Mouse (Mus musculus) lung, postnatal 4 days (tissue): ENCODE data around the gene Ly6g5b.

Experiments used
- DNase-seq, 2 experiments: peaks; one replicate each; pipeline ENCODE4 v3.0.0; 2021

The Ly6g5b gene

DNA sequence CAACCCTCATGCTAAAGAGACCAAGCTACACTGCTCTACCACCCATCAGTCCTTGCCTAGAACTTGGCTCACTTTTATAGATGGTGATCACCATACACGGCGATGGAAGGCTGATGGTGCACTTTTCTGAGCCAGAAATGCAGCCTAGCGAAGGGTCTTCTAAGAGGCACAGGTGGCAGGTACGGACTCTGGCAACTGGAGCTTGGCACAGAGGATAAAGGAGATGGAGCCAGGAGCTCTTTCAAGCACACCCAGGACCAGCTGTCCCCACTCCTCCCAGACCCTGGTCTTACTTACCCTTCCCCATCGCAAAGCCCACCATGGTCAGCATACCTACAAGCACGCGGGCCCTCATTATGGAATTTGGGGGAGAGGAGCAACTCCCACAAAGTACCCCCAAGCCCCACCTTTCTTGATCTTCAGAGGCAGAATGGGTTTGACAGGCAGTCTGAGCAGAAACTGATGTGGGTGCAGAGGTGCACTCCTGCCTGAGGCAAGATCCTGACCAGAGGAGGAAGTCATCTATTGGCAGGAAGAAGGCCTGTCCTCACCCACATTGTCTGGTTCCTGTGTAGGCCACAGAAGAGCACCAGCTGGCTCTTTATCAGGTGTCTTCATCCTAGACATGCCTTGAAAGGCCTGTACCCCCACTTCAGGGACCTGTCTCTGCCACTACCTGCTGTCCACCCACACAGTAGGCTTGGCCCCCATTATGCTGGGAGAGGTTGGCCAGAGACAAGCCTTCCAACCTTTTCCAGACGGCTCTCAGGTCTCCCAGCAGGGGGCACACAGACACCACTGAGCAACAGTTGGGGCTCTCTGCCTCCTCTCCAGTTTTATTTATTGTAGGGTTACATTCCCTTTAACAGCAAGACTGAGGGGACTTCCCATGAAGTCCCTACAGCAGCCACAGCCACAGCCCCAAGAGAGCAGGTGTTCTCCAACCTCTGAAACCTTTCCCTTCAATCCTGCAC, at the start of gene Ly6g5b:
Gene Ly6g5b, minus strand, starts transcription at position 383 of the 974 bp plus-strand sequence.
- DNase-seq = peak; percentile 50 to 51

DNA sequence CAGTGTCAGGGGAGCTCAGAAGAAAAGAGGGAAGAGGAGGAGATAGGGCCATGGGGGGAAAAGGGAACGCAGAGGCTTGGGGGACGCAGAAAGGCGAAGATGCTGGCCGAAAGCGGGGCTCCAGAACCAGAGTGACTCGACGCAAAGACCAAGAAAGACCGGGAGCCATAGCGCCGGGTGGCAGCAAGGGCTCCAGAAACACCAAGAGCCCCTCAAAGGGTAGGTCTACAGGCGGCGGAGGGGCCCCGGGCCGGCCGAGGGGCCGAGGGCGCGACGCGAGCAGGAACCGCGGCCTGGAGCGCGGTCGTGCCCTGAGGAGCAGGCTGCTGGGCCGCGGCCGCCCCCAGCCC, 49.0 kb upstream of the Ly6g5b start:
- peak in 1 of 2 experiments; percentile 47 for DNase-seq

DNA sequence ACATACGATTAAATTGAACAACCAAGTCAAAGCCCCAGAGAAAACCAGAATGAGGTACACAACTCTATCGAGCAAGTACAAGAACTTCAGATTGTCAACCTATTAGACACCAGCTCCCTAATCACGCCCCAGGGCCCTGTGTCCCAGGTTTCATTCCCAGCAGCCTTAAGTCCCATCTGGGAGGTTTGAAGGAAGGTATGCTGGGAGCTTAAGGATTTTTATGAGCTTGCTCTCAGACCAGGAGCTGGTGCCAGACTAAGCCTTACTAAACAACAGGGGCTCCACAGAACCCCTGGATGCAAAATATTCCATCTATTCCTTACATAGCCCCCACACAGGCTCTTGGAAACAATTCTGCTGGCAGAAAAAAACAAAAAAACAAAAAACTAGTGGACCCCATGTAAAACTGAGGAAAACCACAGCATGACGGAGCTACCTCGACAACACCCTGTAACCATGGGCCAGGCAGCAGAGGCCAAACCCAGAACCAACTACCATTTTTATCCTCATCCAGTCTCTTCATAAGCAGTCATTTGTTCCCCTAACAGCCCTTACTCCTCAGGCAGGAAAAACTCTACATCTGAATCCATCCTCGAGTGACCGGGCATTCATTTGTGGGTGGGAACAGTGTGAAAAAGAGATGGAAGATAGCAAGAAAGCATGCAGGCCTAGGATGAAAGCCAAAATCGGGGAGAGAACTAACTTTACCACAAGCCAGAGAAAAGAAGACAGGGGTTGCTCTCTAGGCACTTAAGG, 48.3 kb upstream of the Ly6g5b start:
- DNase-seq = no peak

DNA sequence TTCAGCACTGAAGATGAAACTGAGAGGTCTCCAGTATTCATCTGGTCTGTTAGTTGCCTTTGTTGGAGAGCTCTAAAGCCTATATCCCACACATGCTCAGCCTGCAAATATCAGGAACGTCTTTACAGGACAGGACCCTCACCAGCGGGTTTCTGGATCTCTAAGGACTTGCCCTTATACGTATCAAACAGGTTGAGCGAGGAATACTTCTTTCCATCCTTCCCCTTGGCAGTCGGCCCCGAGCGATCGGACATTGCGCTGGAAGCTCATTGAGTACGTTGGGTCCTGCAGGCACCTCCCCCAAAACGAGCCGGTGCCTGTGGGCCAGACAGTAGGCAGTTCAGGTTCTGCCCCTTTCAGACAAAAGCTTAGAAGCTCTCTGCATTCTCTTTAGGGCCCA, 47.5 kb upstream of the Ly6g5b start:
- peak; percentile 54 to 63 for DNase-seq

DNA sequence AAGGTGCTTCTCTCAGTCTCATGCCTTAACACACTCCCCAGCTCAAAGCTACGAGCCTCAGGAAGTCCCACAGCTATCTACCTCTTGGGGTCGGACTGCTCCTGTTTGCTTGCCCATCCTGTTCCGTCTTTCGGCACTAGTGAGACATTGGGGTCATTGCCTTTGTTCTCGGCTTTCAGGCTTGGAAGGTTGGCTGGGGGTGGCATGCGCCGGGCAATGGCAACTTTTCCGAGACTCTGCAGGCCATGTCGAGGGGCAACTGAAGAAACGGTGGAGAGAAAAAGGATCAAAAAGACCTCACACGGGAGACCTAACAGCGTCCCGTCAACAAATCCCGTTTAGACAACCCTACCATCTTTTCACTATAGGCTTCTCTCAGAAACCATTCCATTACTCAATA, 46.9 kb upstream of the Ly6g5b start:
- peak in 1 of 2 experiments; percentile 17 for DNase-seq

DNA sequence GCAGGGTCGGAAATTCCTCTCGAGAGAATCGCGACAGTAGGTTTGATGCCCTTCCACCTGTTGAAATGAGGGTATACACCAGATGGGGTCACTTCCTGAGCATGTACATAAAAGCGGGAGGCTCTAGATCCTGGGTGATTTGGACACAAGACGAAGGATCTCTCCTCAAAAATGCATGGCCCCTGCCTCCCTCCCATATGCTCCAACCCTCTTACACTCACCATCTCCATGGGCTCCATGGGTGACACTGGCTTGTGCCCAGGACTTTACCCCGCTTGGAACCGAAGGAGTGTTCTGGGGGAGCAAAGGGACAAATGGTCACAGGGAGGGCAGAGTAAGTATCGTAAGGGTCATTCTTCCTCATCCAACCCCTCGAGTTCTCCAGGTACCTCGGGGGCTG, 46.2 kb upstream of the Ly6g5b start:
- DNase-seq = peak in 1 of 2 experiments; percentile 24

DNA sequence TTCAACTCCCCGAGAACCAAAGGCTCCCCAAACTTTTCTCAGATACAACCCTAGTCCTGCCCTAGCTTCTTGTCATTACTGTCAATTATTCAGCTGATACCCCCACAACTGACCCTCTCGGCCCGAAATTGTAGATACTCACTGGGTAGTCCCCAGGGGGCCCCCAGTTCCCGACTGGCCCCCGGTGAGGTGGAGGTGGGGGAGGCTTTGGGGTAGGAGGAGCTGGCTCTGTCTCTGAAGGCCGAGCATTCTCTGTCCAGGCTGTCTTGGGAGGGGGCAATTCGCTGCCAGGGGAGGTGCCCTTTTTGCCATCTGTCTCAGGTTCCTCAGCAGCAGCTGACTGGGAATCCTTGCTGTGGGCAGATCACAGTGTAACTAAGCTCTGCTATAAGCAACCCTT, 44.4 kb upstream of the Ly6g5b start:
- DNase-seq = peak in 1 of 2 experiments; percentile 20

DNA sequence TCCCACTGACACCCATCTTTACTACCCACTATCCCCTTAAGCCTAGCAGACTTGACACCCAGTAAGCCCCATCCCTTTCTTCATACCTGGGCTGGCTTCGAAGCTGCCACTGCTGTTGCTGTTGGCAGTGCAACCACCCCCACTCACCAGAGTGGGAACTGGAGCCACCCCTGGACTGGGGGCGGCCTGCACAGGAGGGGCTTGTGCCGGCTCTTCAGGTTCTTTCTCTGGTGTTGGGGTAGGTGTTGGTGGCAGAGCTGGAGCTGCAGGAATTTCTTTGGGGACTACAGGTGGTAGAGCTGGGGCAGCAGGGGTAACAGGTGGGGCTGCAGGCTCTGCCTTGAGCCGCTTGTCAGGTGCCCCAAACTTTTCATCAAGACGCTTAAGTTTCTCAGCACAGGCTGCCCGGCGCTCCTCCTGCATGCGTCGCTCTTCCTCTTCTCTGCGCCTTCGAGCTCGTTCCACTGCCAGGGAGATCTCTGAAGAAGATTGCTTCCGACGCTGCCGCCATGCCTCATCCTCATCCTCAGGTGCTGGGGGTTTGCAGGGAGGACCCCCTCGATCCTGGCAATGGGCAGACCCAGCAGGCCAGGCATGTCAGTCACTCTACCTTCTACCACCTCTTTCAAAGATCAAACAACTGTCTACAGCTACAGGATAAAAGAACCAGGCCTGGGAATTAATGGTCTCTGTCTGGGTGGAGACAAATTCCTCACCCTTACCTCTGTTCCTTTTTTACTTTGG, 43.8 kb upstream of the Ly6g5b start:
- peak in 1 of 2 experiments; percentile 17 for DNase-seq

DNA sequence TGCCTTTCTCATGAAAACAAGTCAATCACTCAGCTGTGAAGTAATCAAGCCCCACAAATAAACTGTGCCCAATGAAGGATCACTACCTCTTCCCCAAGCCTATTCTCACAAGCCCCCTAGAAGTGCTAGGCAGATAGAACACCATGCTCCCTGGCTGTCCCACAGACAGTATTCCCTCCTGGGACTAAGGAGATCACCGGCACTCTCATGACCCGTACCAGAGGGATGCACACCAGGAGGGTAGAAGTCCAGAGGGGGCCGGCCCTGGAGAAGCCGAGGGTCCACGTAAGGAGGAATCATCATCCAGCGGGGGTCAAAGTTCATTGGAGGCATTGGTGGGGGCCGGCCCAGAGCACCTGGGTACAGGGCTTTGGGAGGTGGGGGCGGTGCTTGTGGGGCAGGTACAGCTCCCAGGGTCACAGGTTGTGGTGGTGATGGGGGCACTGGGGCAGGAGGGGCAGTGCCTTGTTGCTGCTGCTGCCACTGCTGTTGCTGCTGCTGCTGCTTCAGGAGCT, 42.5 kb upstream of the Ly6g5b start:
- DNase-seq = peak in 1 of 2 experiments; percentile 24

DNA sequence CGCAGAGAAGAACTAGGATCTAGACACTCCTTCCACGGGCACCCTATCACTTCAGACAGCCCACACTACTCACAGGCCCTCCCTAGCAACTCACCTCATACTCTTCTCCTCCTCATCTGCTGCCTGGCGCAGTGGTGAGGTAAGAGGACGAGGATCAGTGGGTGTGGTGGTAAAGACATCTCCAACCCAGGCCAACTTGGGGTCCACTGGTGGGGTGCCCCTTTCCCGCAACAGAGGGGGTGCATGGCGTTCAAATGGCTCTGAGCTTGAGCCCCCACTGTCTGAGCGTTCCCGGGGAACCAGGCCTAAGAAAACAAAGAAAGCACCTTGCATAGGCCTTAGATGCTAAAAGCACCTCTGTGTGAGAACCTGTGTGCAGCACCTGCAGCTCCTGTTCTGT, 42.0 kb upstream of the Ly6g5b start:
- DNase-seq = no peak

DNA sequence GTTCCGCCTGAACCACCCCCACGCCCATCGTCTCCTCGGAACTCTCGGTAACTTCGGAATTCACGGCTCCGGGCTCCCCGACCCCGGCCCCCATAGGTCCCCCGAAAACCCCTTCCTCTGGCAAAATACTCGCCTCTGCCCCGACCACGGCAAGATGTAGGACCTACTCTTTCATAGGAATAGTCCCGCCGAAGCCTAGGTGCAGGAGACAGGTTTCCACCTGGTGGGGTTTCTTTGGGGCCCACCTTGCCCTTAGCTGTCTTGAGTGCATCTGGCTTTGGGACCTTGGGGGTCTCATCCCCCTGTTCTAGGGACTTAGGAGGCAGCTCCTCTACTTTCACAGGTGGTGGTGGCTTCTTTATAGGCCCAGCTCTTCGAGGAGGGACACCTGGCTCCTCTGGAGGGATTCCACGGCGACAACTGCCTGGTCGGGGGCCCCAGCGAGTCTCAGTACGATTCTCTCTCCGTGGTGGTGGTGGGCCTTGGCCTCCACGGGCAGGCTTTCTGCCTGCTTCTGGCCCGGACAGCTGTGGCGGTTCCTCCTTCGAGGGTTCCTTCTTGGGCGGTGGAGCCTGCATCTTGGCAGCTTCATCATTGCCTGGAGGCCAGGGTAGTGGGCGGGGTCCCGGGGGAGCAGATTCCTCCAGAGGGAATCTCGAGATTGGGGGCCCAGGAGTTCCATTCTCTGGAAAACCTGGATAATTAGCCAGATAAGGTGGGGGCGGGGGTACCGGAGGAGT, 41.4 kb upstream of the Ly6g5b start:
- peak in 1 of 2 experiments; percentile 28 for DNase-seq

DNA sequence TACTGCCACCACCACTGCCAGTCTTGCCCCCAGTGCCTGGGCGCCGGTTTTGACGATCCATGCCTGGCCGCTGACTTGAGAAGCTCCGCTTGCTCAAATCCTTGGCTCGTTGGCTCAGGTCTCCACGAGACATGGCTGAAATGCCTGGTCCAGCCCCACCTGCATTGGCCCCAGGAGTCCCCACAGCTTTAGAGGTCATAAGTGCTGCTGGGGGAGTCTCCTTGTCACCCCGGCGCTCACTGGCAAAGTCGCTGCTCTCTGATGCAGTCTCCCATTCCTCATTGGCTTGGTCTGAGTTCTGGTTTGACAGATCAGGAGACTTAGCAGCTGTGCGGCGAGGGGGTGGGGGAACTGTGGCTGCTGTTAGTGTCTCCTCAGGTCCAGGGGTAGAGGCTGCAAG, 40.2 kb upstream of the Ly6g5b start:
- DNase-seq = peak in 1 of 2 experiments; percentile 28

DNA sequence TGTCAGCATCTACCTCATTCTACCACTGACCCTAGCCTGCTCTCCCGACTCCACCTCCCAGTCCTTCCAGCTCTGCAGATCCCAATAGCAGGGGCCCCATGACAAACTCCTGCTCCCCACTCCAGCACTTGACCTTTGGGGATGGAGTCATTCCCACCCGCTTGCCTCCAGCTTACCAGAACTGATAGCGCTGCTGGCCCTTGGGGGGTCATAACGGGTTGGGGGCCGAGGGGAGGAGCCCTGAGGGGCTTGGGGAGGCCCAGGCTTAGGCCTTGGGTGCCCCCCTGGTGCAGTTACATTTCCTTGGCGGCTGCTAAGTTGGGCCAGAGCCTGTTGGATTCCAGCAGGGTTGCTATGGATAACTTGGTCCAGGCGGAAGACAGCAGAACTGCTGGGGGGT, 39.4 kb upstream of the Ly6g5b start:
- DNase-seq = peak in 1 of 2 experiments; percentile 23

DNA sequence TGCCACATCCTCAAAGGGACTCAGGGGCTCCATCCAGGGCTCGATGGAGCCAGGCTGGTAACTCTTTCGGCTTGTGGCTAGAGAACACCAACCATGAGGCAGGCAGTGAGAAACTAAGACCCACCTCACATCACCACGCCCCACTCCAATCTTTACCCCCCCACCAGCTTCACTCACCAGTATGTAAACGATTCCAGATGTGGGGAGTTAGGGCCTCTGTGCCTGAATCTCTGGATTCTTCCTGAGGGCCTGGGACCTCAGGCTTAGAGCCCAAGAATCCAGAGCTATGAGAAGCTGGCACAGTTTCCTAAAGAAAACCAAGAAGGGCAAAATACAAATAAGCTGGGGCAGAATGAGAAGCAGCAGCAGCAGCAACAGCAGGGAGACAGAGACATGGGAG, 38.7 kb upstream of the Ly6g5b start:
- no peak for DNase-seq

DNA sequence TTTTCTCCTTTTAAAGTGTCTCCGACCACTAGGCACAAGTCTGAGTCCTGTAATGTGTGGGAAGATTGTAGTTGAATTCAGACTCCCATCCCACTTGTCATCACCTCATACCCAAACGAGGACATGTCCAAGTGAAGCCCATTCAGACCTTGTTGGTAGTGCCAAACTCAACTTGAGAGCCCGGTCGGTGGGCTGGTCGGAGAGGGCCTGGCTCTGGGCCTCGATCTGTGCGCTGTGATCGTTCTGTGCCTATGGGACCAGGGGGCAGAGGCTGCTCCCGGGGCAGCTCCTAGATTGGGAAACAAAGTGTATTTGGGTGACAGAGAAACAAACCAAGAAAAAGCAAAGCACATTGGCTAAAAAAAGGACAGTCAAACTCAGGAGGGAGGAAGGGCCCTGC, 37.8 kb upstream of the Ly6g5b start:
- DNase-seq = no peak

DNA sequence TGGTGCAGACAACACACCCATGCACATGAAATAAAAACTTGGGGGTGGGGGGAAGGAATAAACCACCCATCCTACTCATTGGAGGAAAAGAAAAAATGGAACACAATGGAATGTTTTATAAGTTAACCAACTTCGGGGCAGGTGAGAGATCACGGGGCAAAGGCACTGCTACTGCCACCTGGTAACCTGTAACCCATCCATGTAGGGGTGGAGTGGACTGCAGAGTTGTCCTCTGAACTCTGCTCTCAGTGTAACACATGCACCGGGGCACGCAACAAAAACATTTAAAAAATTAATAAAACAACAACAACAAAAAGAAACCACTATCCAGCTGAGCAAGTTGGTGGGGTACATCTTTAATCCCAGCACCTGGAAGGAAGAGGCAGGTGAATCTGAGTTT, 36.9 kb upstream of the Ly6g5b start:
- no peak for DNase-seq

DNA sequence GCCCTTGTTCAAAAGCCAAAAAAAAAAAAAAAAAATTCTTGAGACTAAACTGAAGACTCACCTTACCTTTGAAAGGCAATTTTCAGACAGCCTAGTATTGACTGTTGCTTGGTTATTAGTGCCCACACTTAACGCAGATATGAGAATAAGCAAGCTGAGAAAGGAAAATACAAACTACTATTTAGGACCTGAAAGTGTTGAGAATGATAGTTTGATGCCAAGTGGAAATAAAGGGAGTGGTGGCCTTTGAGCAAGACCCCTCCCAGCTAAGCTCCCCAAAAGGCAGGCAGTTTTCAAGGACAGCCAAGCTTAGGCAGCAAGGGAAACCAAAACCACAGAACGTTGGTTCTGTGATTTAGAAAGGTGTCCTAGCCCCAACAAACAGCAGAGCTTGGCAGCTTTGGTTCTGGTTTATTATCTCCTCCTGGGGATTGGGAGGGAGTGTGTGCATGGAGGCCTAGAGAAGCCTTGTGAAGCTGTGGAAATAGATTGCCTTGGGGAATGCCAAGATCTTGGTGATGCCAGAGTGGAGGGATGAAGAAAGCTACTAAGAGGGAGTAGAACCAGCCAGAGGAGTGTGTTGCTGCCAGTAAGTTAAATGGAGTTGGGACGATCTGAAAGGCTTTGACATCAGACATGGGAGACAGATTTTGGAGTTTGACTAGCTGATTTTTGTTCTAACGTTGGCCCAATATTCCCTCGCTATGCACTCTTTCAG, 32.9 kb upstream of the Ly6g5b start:
- DNase-seq = no peak

DNA sequence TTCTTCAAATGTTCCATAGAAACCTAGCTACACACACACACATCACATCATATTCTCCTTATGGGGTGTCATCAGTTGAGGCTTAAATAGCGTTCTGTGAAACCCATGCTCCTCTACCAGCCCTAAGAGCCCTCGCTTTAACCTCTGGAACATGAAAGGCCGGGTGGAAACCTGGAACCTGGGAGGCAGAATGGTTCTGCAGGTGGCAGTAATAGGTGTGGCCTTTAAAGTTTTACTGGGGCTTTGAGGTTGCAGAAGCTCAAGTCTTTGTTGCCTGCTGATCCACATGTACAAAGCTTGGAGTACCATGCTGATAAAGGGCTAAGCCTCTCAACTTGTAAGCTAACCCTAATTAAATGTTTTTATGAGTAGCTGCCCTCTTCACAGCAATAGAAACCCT, 32.1 kb upstream of the Ly6g5b start:
- no peak for DNase-seq

DNA sequence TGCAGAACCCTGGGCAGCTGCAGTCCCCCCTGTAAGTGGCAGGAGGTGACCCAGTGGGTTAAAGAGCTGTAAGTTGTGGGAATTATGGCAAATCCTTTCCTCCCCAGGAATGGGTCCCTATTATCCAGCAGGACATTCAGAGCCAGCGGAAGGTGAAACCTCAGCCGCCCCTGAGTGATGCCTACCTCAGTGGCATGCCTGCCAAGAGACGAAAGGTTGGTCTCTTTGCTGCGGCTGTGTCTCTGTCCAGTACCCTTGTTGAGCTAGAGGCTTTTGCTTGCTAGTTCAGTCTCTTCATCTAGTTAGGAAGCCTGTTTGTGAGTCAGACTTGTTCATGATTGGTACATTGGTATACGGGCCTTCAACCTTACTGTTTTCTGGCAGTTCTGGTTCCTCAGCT, 30.9 kb upstream of the Ly6g5b start:
- no peak for DNase-seq

DNA sequence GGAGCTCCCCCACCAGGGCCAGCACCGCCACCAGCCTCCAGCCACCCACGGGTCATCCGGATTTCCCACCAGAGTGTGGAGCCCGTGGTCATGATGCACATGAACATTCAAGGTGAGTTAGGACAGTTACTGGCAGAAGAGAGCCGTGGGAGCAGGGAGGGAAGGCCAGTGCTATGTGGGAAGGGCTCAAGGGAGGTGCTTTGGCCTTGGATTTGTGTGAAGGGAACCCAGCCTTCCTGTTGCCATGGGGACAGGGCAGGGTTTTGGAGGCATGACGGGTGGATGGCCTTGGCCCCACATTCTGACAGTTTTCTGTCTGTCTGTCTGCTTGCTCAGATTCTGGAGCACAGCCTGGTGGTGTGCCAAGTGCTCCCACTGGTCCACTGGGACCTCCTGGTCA, 26.7 kb upstream of the Ly6g5b start:
- DNase-seq = no peak

DNA sequence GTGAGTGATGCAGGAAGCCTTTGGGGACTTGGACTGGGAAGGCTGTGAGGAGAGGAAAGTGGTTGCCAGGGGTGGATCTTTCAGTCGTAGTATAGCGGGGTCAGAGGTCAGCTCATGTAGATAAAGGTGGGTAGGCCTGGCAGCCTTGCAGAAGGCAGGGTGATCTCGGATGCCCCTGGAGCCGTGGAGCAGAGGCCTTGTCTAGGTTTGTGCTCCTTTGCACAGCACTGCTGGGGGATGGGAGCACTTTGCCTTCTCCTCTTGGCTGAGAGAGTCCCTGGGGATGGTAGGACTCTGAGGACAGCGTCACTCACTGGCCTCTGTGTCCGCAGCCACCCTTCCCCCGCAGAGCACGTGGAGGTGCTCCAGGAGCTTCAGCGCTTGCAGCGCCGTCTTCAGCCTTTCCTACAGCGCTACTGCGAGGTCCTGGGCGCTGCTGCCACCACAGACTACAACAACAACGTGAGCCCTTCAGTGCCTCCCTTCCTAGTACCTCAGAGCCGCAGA, 25.3 kb upstream of the Ly6g5b start:
- no peak for DNase-seq
